Mouse (Mus musculus) thymus, adult 2 months (tissue): ENCODE data around the gene Ist1.

Experiments
- CTCF ChIP-seq: fragments of 200-500 bp; IDR thresholded peaks from 2 replicates; pipeline ENCODE4 v1.5.1; 2012; ENCODE audit warnings: mild to moderate bottlenecking, control low read depth, low read length, moderate library complexity, borderline replicate concordance; ENCODE audit not compliant: control insufficient read depth, poor library complexity, insufficient read depth; ENCODE audit errors: extremely low read depth
- POLR2A ChIP-seq: fragments of 200-500 bp; IDR thresholded peaks from 2 replicates; pipeline ENCODE4 v1.6.1; 2012; ENCODE audit warnings: mild to moderate bottlenecking, low read length, control low read depth, moderate library complexity; ENCODE audit not compliant: control insufficient read depth, poor library complexity, insufficient read depth; ENCODE audit errors: extremely low read depth

DNA sequence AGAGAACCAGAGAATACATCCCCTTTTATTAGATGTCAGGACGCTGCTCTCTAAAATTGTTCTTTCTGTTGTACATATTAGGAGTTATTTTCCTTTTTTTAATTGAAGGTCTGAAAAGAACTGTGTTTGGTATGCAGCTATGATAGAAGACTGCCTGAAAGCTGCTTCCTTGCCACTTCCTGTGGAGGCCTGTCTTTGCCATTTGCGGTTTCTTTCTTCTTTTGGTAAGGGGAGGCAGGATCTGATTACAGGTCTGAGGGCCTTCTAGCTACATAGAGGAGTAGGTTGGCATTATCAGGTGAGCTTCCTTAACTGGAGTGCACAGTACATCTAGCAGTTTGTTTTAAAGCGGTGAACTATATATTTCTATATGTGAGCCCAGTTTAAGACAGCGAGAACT, 14.9 kb upstream of the Ist1 start:
- TF ChIP-seq CTCF (no peak), POLR2A (no peak)
